Mouse (Mus musculus): Measurements from ENCODE around the gene Gm17622. TPM values are rescaled to one million over a fixed set of nuclear protein-coding genes. Genes with fewer than 3 reads are reported as not detected.

The Gm17622 gene
- not detected in 2 replicates for polyA plus RNA-seq (2015; fragmentation: Nextera tagmentation; extraction: Ambion mirVana)

DNA sequence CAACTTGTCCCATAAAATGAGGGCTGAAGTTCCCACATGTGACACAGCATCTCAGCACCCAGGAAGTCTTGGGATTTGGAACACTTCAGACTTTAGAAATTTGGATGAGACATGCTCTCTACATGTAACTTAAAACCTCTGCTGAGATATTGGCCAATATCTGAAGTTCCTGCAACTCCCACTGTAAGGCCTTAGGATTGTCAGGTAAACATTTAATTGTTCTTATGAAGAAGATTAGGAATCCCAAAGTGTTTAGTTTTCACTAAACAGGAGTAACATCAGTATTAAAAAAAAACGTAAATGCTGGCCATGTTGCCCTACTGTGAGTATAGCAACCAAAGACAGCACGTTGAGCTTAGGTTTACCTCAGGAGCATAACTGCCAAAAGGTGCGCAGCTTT is at the start of gene Gm17622:
TSS of gene Gm17622 (plus strand) at position 301 of the 400 bp plus-strand sequence.

GRCm38 (mm10) chr13:96470957-96471356 is 19.6 kb upstream of the Gm17622 start, which contains the start of gene Ankdd1b:
Gene Ankdd1b, minus strand, starts transcription at chr13:96471198.

Other genes with a start within 250 kb of the Gm17622 start
- 16.3 and 17.2 TPM in 2 replicates for gene Poc5, start 102.4 kb upstream of the Gm17622 start, polyA plus RNA-seq (2015; fragmentation: Nextera tagmentation; extraction: Ambion mirVana)
- gene Ankdd1b, start 19.5 kb upstream of the Gm17622 start, polyA plus RNA-seq (2015; fragmentation: Nextera tagmentation; extraction: Ambion mirVana), result 0.09 TPM in 1 of 2 replicates, not detected in the other
- gene Polk, start 51.8 kb downstream of the Gm17622 start, polyA plus RNA-seq (2015; fragmentation: Nextera tagmentation; extraction: Ambion mirVana), result 5.4 and 6.5 TPM in 2 replicates
- gene Col4a3bp, start 51.9 kb downstream of the Gm17622 start, polyA plus RNA-seq (2015; fragmentation: Nextera tagmentation; extraction: Ambion mirVana), result 9.6 and 12.2 TPM in 2 replicates
- 100.0 and 102 TPM in 2 replicates for gene Hmgcr, start 180.2 kb downstream of the Gm17622 start, polyA plus RNA-seq (2015; fragmentation: Nextera tagmentation; extraction: Ambion mirVana)